Mouse (Mus musculus): ENCODE measurements around the gene Olfr599. TPM values are rescaled to one million over a fixed set of nuclear protein-coding genes. Genes with fewer than 3 reads are reported as not detected.

The Olfr599 gene
- polyA plus RNA-seq (2014; fragmentation: Illumina TruSeq; extraction: RNeasy Lipid Tissue Mini Kit (QIAGEN cat#74804); ENCODE audit: low read depth, low replicate concordance) = not detected

GRCm38 (mm10) chr7:103335617-103336016 lies at the start of gene Olfr599:
Gene Olfr599 (plus strand): TSS chr7:103335917.

GRCm38 (mm10) chr7:103305348-103305747 lies 30.4 kb upstream of the Olfr599 start, which contains the start of gene Olfr596:
Gene Olfr596 (plus strand): TSS chr7:103305648.

GRCm38 (mm10) chr7:103316015-103316414 lies 19.7 kb upstream of the Olfr599 start, which contains the start of gene Olfr597:
Gene Olfr597 (plus strand): TSS chr7:103316315.

GRCm38 (mm10) chr7:103323268-103323667 lies 12.4 kb upstream of the Olfr599 start, which contains the start of gene Olfr598:
Gene Olfr598 (plus strand): TSS chr7:103323568.

GRCm38 (mm10) chr7:103349569-103349968 lies 13.9 kb downstream of the Olfr599 start, which contains the start of gene Olfr600:
Gene Olfr600 (minus strand): TSS chr7:103349669.

GRCm38 (mm10) chr7:103362555-103362954 lies 26.8 kb downstream of the Olfr599 start, which contains the start of gene Olfr601:
Gene Olfr601 (minus strand): TSS chr7:103362655.

GRCm38 (mm10) chr7:103386077-103386476 lies 50.4 kb downstream of the Olfr599 start, which contains the start of gene Olfr603:
Gene Olfr603 (minus strand): TSS chr7:103386177.

Other genes starting within 250 kb of the Olfr599 start
- not detected for gene Olfr585, start 238.2 kb upstream of the Olfr599 start, polyA plus RNA-seq (2014; fragmentation: Illumina TruSeq; extraction: RNeasy Lipid Tissue Mini Kit (QIAGEN cat#74804); ENCODE audit: low read depth, low replicate concordance)
- gene Olfr586, start 210.3 kb upstream of the Olfr599 start, polyA plus RNA-seq (2014; fragmentation: Illumina TruSeq; extraction: RNeasy Lipid Tissue Mini Kit (QIAGEN cat#74804); ENCODE audit: low read depth, low replicate concordance) = not detected
- gene Olfr588-ps1, start 195.0 kb upstream of the Olfr599 start, polyA plus RNA-seq (2014; fragmentation: Illumina TruSeq; extraction: RNeasy Lipid Tissue Mini Kit (QIAGEN cat#74804); ENCODE audit: low read depth, low replicate concordance) = not detected
- gene Olfr589, start 179.6 kb upstream of the Olfr599 start, polyA plus RNA-seq (2014; fragmentation: Illumina TruSeq; extraction: RNeasy Lipid Tissue Mini Kit (QIAGEN cat#74804); ENCODE audit: low read depth, low replicate concordance) = not detected
- gene Olfr591, start 157.6 kb upstream of the Olfr599 start, polyA plus RNA-seq (2014; fragmentation: Illumina TruSeq; extraction: RNeasy Lipid Tissue Mini Kit (QIAGEN cat#74804); ENCODE audit: low read depth, low replicate concordance) = not detected
- not detected for gene Olfr592, start 151.1 kb upstream of the Olfr599 start, polyA plus RNA-seq (2014; fragmentation: Illumina TruSeq; extraction: RNeasy Lipid Tissue Mini Kit (QIAGEN cat#74804); ENCODE audit: low read depth, low replicate concordance)
- gene Olfr593, start 124.1 kb upstream of the Olfr599 start, polyA plus RNA-seq (2014; fragmentation: Illumina TruSeq; extraction: RNeasy Lipid Tissue Mini Kit (QIAGEN cat#74804); ENCODE audit: low read depth, low replicate concordance) = not detected
- gene Olfr594, start 118.9 kb upstream of the Olfr599 start, polyA plus RNA-seq (2014; fragmentation: Illumina TruSeq; extraction: RNeasy Lipid Tissue Mini Kit (QIAGEN cat#74804); ENCODE audit: low read depth, low replicate concordance) = not detected
- gene Usp17ld, start 83.4 kb upstream of the Olfr599 start, polyA plus RNA-seq (2014; fragmentation: Illumina TruSeq; extraction: RNeasy Lipid Tissue Mini Kit (QIAGEN cat#74804); ENCODE audit: low read depth, low replicate concordance) = not detected
- not detected for gene Olfr596, start 30.3 kb upstream of the Olfr599 start, polyA plus RNA-seq (2014; fragmentation: Illumina TruSeq; extraction: RNeasy Lipid Tissue Mini Kit (QIAGEN cat#74804); ENCODE audit: low read depth, low replicate concordance)
- not detected for gene Olfr597, start 19.6 kb upstream of the Olfr599 start, polyA plus RNA-seq (2014; fragmentation: Illumina TruSeq; extraction: RNeasy Lipid Tissue Mini Kit (QIAGEN cat#74804); ENCODE audit: low read depth, low replicate concordance)
- not detected for gene Olfr598, start 12.3 kb upstream of the Olfr599 start, polyA plus RNA-seq (2014; fragmentation: Illumina TruSeq; extraction: RNeasy Lipid Tissue Mini Kit (QIAGEN cat#74804); ENCODE audit: low read depth, low replicate concordance)
- gene Olfr600, start 13.8 kb downstream of the Olfr599 start, polyA plus RNA-seq (2014; fragmentation: Illumina TruSeq; extraction: RNeasy Lipid Tissue Mini Kit (QIAGEN cat#74804); ENCODE audit: low read depth, low replicate concordance) = not detected
- gene Olfr601, start 26.7 kb downstream of the Olfr599 start, polyA plus RNA-seq (2014; fragmentation: Illumina TruSeq; extraction: RNeasy Lipid Tissue Mini Kit (QIAGEN cat#74804); ENCODE audit: low read depth, low replicate concordance) = not detected
- not detected for gene Olfr603, start 50.3 kb downstream of the Olfr599 start, polyA plus RNA-seq (2014; fragmentation: Illumina TruSeq; extraction: RNeasy Lipid Tissue Mini Kit (QIAGEN cat#74804); ENCODE audit: low read depth, low replicate concordance)
- gene Usp17lc, start 79.2 kb downstream of the Olfr599 start, polyA plus RNA-seq (2014; fragmentation: Illumina TruSeq; extraction: RNeasy Lipid Tissue Mini Kit (QIAGEN cat#74804); ENCODE audit: low read depth, low replicate concordance) = not detected
- gene Olfr605, start 109.5 kb downstream of the Olfr599 start, polyA plus RNA-seq (2014; fragmentation: Illumina TruSeq; extraction: RNeasy Lipid Tissue Mini Kit (QIAGEN cat#74804); ENCODE audit: low read depth, low replicate concordance) = not detected
- not detected for gene Olfr606, start 113.1 kb downstream of the Olfr599 start, polyA plus RNA-seq (2014; fragmentation: Illumina TruSeq; extraction: RNeasy Lipid Tissue Mini Kit (QIAGEN cat#74804); ENCODE audit: low read depth, low replicate concordance)
- not detected for gene Olfr607, start 128.2 kb downstream of the Olfr599 start, polyA plus RNA-seq (2014; fragmentation: Illumina TruSeq; extraction: RNeasy Lipid Tissue Mini Kit (QIAGEN cat#74804); ENCODE audit: low read depth, low replicate concordance)
- not detected for gene Olfr608, start 134.0 kb downstream of the Olfr599 start, polyA plus RNA-seq (2014; fragmentation: Illumina TruSeq; extraction: RNeasy Lipid Tissue Mini Kit (QIAGEN cat#74804); ENCODE audit: low read depth, low replicate concordance)
- not detected for gene Olfr609, start 162.1 kb downstream of the Olfr599 start, polyA plus RNA-seq (2014; fragmentation: Illumina TruSeq; extraction: RNeasy Lipid Tissue Mini Kit (QIAGEN cat#74804); ENCODE audit: low read depth, low replicate concordance)
- not detected for gene Olfr610, start 176.2 kb downstream of the Olfr599 start, polyA plus RNA-seq (2014; fragmentation: Illumina TruSeq; extraction: RNeasy Lipid Tissue Mini Kit (QIAGEN cat#74804); ENCODE audit: low read depth, low replicate concordance)
- not detected for gene Olfr611, start 184.9 kb downstream of the Olfr599 start, polyA plus RNA-seq (2014; fragmentation: Illumina TruSeq; extraction: RNeasy Lipid Tissue Mini Kit (QIAGEN cat#74804); ENCODE audit: low read depth, low replicate concordance)
- gene Olfr612, start 206.8 kb downstream of the Olfr599 start, polyA plus RNA-seq (2014; fragmentation: Illumina TruSeq; extraction: RNeasy Lipid Tissue Mini Kit (QIAGEN cat#74804); ENCODE audit: low read depth, low replicate concordance) = not detected
- gene Olfr613, start 212.2 kb downstream of the Olfr599 start, polyA plus RNA-seq (2014; fragmentation: Illumina TruSeq; extraction: RNeasy Lipid Tissue Mini Kit (QIAGEN cat#74804); ENCODE audit: low read depth, low replicate concordance) = not detected
- not detected for gene Olfr615, start 220.2 kb downstream of the Olfr599 start, polyA plus RNA-seq (2014; fragmentation: Illumina TruSeq; extraction: RNeasy Lipid Tissue Mini Kit (QIAGEN cat#74804); ENCODE audit: low read depth, low replicate concordance)
- not detected for gene Olfr616, start 233.2 kb downstream of the Olfr599 start, polyA plus RNA-seq (2014; fragmentation: Illumina TruSeq; extraction: RNeasy Lipid Tissue Mini Kit (QIAGEN cat#74804); ENCODE audit: low read depth, low replicate concordance)
- gene Olfr617, start 237.1 kb downstream of the Olfr599 start, polyA plus RNA-seq (2014; fragmentation: Illumina TruSeq; extraction: RNeasy Lipid Tissue Mini Kit (QIAGEN cat#74804); ENCODE audit: low read depth, low replicate concordance) = not detected